Mouse (Mus musculus) A20 (cell line): ENCODE data around the gene Hhex.
A peak's percentile ranks its signal among the peaks of the same experiment; 100 is the strongest.

Experiments used
- DNase-seq: peaks from one replicate; pipeline ENCODE4 v3.0.0-alpha.2; 2011; ENCODE audit warnings: low read depth, low spot score

Hhex gene

GRCm38 (mm10) chr19:37449246-37449645, 14.6 kb downstream of the Hhex start:
- no peak for DNase-seq

- no peak for DNase-seq
Measured at GRCm38 (mm10) chr19:37455528-37455927, 20.9 kb downstream of the Hhex start.

- no peak for DNase-seq
Measured at GRCm38 (mm10) chr19:37455961-37456360, 21.4 kb downstream of the Hhex start.

GRCm38 (mm10) chr19:37458013-37458412, 23.4 kb downstream of the Hhex start:
- DNase-seq = no peak

- DNase-seq = peak; percentile 82
Measured at GRCm38 (mm10) chr19:37466403-37466802, 31.8 kb downstream of the Hhex start.

GRCm38 (mm10) chr19:37466978-37467377, 32.4 kb downstream of the Hhex start:
- peak; percentile 64 for DNase-seq

GRCm38 (mm10) chr19:37468841-37469566, 34.4 kb downstream of the Hhex start:
- no peak for DNase-seq

- peak; percentile 67 for DNase-seq
Measured at GRCm38 (mm10) chr19:37471680-37472079, 37.1 kb downstream of the Hhex start.

- no peak for DNase-seq
Measured at GRCm38 (mm10) chr19:37472589-37472988, 38.0 kb downstream of the Hhex start.

- no peak for DNase-seq
Measured at GRCm38 (mm10) chr19:37481704-37482103, 47.1 kb downstream of the Hhex start.

GRCm38 (mm10) chr19:37482556-37483187, 48.1 kb downstream of the Hhex start:
- DNase-seq = peak; percentile 74

GRCm38 (mm10) chr19:37484787-37485186, 50.2 kb downstream of the Hhex start:
- no peak for DNase-seq

GRCm38 (mm10) chr19:37486801-37487200, 52.2 kb downstream of the Hhex start:
- DNase-seq = no peak

- DNase-seq = no peak
Measured at GRCm38 (mm10) chr19:37487811-37488475, 53.3 kb downstream of the Hhex start.

GRCm38 (mm10) chr19:37488608-37489262, 54.1 kb downstream of the Hhex start:
- DNase-seq = peak; percentile 51
